Mouse (Mus musculus) liver, adult 2 months (tissue): ENCODE results near the gene Mnt.

Experiments
- CTCF ChIP-seq: fragments of 200-500 bp; IDR thresholded peaks from 2 replicates; pipeline ENCODE4 v1.5.1; 2011; ENCODE audit warnings: low read depth, low read length, control low read depth
- POLR2A ChIP-seq: fragments of 200-500 bp; IDR thresholded peaks from 2 replicates; pipeline ENCODE4 v1.6.1; 2011; ENCODE audit warnings: low read length, control low read depth; ENCODE audit not compliant: insufficient read depth; ENCODE audit errors: extremely low read depth

GRCm38 (mm10) chr11:74867181-74867580 is 36.5 kb downstream of the Mnt start:
- TF ChIP-seq CTCF: no peak
- TF ChIP-seq POLR2A: no peak
